Mouse (Mus musculus): ENCODE results near the gene Mmp24. TPM values are rescaled to one million over a fixed set of nuclear protein-coding genes. Genes with fewer than 3 reads are reported as not detected.

The Mmp24 gene
- total RNA-seq, 4 experiments from 2014 or later, result not detected

DNA sequence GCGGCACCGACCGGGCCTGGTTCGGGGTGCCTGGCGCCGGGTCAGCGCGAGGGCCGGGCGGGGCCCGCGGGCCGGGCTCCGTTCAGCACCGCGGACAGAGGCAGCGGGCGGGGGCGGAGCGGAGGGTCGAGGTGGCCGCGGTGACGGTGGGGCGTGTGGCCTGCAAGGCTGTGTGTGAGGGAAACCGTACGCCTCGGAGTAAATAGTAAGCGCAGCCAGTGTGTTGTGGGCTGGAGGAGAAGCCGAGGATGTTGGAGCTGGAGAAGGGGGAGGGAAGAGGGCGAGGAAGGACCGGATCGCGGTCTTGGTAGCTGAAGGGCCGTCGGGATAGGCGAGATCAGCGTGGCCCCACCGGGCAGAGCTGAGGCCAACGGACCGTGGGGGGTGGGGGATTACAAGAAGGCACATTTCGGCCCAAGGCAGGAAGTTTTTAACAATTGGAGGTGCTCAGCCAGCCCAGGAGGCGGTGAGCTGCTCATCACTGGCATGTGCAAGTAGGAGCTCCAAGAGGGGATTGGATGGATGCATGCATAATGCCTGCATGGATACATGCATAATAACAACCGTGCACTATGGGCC, 632 bp downstream of the Mmp24 start:
- DNase-seq (ENCODE audit: low spot score in 2 of 2), result peak in 1 of 2 experiments; percentile 17

DNA sequence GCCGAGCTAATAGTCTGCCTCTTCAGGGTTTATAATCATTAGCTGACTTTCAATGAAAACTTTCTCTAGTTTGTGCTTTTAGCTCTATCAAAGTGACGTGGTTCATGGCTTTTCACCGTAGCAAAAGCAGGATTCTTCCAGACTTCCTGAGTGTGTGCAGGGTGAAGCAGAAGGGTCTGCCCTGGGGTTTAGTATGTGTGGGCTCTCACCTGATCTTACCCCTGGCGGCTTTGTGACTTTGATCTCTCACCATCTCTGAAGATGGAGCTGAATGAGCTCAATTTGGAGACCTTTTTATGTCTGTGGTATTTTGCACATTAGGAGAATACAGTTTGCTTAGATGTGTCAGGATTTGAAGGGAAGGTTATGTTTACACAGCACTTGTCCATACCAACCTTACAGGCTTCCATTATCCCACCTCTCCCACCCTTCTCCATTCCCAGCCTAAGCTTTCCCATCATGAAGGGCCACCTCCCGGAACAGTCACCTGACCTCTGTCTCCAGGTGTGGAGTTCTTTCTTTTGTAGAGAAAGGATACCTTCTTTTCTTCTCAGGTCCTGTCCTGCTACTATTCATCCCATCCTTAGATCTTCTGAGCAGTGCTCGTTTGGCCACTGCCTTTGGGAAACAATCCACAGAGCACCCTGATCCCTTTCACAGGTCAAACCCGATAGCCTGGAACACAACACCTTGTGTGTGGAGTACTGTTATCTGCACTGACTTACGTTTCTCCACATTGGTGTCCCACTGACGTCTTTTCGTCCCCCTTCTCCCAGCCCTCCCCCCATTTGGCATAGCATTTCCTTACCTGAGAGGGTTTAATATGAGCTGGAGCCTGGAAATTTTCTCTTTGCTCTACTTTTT, 1.9 kb downstream of the Mmp24 start:
- DNase-seq (ENCODE audit: low spot score in 2 of 2), result no peak

- no peak for DNase-seq (ENCODE audit: low spot score in 2 of 2)
Measured at GRCm38 (mm10) chr2:155777688-155777985, 2.5 kb downstream of the Mmp24 start.

GRCm38 (mm10) chr2:155778004-155778403, 2.9 kb downstream of the Mmp24 start:
- no peak for DNase-seq (ENCODE audit: low spot score in 2 of 2)

- DNase-seq (ENCODE audit: low spot score in 2 of 2), result no peak
Measured at GRCm38 (mm10) chr2:155779066-155779465, 3.9 kb downstream of the Mmp24 start.

DNA sequence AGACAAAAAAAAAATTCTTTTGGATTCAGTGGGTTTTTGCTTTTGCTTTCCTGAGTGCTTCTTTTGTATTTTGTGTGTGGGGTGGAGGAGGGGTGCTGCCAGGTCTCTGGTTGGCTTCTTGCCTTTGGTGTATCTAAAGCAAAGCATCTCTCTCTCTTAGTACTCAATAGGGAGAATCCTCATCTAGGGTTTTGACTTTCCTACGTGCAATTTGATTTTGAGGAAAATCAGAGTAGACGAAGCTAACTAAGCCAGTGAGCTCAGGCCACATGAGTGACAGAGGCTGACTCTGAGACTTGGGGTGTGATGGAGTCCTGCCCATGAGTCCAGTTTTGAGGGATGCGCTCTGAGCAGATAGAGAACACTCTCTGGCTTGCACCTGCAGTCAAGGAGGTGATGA, 4.4 kb downstream of the Mmp24 start:
- DNase-seq (ENCODE audit: low spot score in 2 of 2), result no peak

DNA sequence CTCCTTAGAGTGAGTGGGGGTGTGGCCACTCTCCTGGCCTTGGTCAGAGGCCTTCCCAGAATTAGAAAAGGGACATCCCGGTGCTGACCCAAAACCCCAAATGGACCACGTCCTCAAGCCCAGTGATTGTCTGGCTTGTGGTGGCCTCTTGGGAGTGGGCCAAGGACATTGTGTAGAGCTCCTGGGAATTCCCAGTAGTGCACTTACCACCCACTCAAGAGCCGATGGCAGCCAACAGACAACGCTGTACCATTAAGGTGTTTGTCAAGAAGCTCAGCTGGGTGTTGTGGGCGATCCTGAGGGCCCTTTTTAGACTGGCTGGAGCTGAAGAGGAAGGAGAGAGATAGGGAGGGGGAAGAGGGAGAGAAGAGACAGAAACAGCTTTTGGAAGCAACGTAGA, 9.4 kb downstream of the Mmp24 start:
- DNase-seq (ENCODE audit: low spot score in 2 of 2), result no peak

DNA sequence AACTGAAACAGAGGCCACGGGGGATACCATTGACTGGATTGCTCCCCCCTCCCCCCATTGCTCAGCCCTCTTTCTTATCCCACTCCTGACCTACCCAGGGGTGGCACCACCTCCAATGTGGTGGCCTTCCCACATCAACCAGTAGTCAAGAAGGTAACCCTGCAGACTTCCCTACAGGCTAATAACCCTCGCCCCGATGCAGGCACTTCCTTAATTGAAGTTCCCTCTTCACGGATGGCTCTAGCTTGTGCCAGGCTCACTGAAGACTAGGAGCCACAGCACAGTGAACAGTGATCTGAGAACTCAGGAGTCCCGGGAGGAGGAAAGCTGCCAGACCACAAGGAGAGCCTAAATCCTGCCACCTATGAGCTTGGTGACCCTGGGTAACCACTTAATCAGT, 11.8 kb downstream of the Mmp24 start:
- DNase-seq (ENCODE audit: low spot score in 2 of 2), result no peak

DNA sequence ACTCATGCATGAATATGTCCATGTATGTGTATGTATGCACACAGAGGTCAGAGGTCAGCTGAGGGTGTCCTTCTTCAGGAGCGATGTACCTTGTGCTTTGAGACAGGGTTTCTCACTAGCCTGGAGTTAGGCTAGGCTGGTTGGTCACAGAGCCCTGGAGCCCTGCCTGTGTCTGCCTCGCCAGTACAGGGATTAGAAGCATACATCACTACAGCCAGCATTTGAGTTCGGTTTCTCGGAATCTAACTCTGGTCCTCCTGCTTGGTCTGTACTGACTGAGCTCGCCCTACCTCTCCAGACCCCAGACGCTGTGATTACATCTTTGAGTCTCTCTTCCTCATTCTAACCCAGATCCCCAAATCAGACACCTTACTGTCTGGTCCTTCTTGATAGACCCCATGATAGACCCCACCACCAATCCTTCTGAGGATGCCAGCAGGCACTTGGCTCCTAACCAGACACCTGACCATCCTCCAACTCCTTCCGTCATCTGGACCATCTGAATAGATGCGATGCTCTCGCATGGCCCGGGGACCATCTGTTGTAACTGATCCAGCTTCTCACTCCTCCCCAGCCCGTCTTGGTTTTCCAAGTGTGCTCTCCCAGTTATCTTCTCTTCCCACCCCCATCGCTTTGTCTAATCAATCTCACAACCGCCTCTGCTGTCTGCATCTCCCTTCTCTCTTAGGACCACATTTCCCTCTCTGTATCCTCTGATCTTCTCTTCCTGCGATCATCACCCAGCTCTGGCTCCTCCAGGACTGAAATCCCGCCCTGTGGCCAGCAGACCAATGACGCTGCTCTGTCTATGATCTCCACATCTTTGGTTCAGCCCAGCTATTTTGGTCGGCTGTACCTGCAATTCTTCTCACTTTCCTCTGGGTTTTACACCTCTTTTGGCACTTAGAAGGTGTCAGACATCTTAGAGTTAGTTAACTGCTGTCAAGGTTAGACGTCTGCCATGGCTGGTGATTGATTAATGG, 13.1 kb downstream of the Mmp24 start:
- no peak for DNase-seq (ENCODE audit: low spot score in 2 of 2)

DNA sequence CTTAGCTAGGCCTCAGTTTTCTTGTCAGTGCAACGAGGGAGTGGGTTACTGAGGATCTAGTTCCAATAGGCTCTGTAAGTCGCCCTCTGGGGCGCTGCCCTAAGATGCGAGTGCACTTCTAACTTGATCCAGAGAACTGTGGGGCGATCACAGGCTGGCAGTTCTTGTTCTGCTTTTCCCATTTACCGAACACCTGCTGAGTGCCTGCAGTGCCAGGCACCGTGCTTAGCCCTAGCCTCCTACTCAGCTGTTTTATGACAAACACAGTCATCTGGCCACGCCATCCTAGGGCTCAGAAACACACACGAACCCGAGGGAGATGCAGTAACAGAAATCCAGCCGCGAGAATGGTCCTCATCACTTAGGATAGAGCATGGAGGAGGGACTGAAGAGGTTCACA, 17.8 kb downstream of the Mmp24 start:
- no peak for DNase-seq (ENCODE audit: low spot score in 2 of 2)

DNA sequence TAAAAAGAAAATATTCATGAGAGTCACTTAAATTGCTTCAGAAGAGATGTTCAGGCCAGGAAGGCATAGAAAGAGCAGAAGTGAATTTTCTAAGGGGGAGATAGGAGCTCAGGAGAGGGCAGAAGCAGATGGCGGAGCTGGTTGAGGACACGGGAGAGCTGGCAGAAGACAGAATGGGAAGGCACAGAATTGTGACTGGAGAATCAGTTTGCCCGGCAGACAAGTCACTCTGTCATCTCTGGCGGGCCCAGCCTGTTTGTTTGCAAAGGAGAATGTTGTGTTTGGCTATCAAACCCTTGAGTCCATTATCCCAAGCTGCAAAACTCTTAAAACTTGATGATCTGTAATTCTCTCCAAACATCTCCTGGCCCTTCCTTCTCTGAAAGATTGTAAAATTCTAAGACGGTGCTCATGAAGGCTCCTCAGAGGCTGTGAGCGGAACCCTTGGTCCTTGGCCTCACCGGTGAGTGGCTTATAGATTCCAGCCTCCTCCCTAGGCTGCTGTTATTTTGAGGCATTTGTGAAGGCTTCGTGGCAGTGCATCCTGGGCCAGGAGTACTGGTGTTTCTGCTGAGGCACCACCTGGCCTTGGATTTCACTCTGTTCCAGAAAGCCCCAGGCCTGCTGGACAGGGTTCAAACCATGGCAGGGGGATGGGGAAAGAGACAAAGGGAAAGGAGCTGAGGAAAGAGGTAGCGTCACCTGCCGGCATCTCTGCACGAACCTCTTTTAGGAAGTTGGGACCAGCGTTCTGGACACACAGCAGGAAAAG, 19.7 kb downstream of the Mmp24 start:
- DNase-seq (ENCODE audit: low spot score in 2 of 2), result no peak

- no peak for DNase-seq (ENCODE audit: low spot score in 2 of 2)
Measured at GRCm38 (mm10) chr2:155798613-155799012, 23.5 kb downstream of the Mmp24 start.

- DNase-seq (ENCODE audit: low spot score in 2 of 2), result no peak
Measured at GRCm38 (mm10) chr2:155802761-155803160, 27.6 kb downstream of the Mmp24 start.

DNA sequence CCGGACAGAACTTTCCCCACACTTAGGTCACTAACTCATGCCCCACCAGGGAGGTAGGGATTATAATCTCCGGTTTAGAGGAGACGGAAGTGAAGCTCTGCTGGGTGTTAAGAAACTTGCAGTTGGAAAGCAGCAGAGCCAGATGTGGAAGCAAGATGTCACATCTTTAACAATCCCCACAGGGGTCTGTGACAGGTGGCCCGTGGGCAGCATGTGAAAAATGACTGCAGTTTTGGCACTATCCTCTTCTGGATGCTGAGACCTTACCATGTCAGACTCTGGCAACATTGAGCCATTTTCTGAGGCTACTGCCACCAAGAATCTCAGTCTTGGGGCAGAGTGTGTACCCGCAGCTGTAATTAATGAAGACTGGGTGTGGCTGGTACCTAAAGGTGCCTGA, 28.9 kb downstream of the Mmp24 start:
- no peak for DNase-seq (ENCODE audit: low spot score in 2 of 2)

GRCm38 (mm10) chr2:155805231-155805924, 30.2 kb downstream of the Mmp24 start:
- peak; percentile 45 to 56 for DNase-seq (ENCODE audit: low spot score in 2 of 2)

DNA sequence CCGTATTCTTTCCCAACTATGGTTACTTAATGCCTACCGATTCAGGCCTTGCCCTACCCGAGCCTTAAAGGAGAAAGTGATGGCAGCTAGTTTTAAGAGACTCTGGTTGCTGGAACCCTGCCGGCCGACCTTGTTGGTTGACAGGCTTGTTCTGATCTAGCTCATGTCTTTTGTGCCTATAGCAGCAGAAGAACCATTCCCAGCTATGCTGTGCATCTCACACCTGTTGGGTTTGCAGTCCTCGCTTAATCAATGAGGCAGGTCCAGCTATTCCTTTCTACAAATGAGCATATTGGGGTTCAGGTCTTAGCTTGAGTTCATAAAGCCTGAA, 30.7 kb downstream of the Mmp24 start:
- DNase-seq (ENCODE audit: low spot score in 2 of 2), result no peak

DNA sequence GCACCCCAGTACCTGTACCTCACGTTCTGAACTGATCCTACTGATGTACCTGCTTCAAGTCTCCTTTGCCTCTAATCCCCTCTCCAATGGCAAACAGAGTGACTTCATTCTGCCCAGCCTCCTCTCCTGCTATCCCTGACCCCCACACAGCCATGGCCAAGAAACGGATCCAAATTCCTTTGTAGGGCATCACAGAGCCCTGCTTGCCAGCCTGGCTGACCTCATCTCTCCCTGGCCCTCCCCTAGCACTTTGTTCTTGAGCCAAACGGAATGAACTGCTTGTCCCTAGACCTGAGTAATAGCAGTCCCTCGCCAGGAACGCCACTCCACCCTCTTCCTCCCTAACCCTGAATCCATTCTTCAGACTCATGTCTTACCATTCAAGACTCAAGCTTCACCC, 31.4 kb downstream of the Mmp24 start:
- no peak for DNase-seq (ENCODE audit: low spot score in 2 of 2)

GRCm38 (mm10) chr2:155807408-155807807, 32.3 kb downstream of the Mmp24 start:
- DNase-seq (ENCODE audit: low spot score in 2 of 2), result no peak

DNA sequence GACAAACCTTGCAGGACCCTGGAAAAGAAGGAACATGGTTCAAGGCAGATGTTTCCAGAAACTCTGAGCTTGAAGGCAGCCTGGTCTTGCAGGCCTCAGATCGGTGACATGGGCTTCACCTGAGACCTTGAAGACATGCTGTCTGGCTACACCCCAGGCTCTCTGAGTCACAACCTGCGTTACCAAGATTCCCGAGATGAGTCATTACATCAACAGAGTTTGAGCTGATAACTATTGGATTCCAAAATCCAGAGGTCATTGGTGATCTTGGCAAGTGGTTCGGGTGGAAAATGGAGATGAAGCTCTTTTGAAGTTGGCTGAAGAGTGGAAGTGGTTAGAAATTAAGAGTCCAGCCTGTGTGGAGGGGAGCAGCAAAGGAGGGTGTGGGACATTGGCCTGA, 34.5 kb downstream of the Mmp24 start:
- DNase-seq (ENCODE audit: low spot score in 2 of 2), result no peak

GRCm38 (mm10) chr2:155811821-155812396, 36.8 kb downstream of the Mmp24 start:
- DNase-seq (ENCODE audit: low spot score in 2 of 2), result peak; percentile 65 to 73
